7 mouse cellular contexts compared by ENCODE assay signal in genomic region chr5:122209591-122210368, GRCm38 (mm10). TPM values are rescaled to one million over a fixed set of nuclear protein-coding genes. Genes with fewer than 3 reads are reported as not detected.
A peak's percentile ranks its signal among the peaks of the same experiment; 100 is the strongest.
DNase-seq lines count a peak whose midpoint lies in the region; ATAC-seq and TF ChIP-seq lines count a peak whose summit lies in the region.

No protein-coding gene starts in this region.

- H3K4me2 ChIP-seq in intestine, postnatal 0 days (replicated peaks; ENCODE audit: low read depth): peak overlapping the region; percentile 56
- H3K4me2 ChIP-seq in neural tube, embryonic 14.5 days (ENCODE audit: low read depth, low read length): peak overlapping the region; percentile 36

- no peaks in the 10 kb centered on the region for H3K79me2 ChIP-seq in heart, adult 2 months (replicated peaks; ENCODE audit: control insufficient read depth, insufficient read depth, low read length)

- peak overlapping the region; percentile 29 for H3K4me3 ChIP-seq in heart, adult 2 months
- peak overlapping the region; percentile 30 for H3K4me3 ChIP-seq in intestine, postnatal 0 days (ENCODE audit: low read depth, low read length)
- H3K4me3 ChIP-seq in lung, adult 2 months (replicated peaks; ENCODE audit: extremely low read depth, low read depth, low read length): peak overlapping the region; percentile 33
- H3K4me3 ChIP-seq in neural tube, embryonic 14.5 days (ENCODE audit: low read depth, low read length): peak overlapping the region; percentile 5; the same call in 1 of the 2 replicates

- no peaks in the 10 kb centered on the region; the same call in 1 of the 2 replicates for H3K4me1 ChIP-seq in heart, adult 2 months (ENCODE audit: control insufficient read depth, insufficient read depth, low read length)
- no peaks in the 10 kb centered on the region for H3K4me1 ChIP-seq in intestine, postnatal 0 days (replicated peaks; ENCODE audit: control insufficient read depth, insufficient read depth, low read length)
- peaks cover 3% of the 10 kb centered on the region; the same call in 1 of the 2 replicates for H3K4me1 ChIP-seq in lung, adult 2 months (ENCODE audit: control insufficient read depth, insufficient read depth, low read length)
- H3K4me1 ChIP-seq in neural tube, embryonic 14.5 days (ENCODE audit: control insufficient read depth, insufficient read depth, low read length): peaks cover 5% of the 10 kb centered on the region; the same call in 1 of the 2 replicates

- WGBS in heart, adult 2 months: 11% methylated on average over 19 of the region's 21 CpGs
- 9% methylated on average over 21 of the region's 21 CpGs for WGBS in intestine, postnatal 0 days
- 10% methylated on average over 21 of the region's 21 CpGs for WGBS in lung, adult 2 months
- WGBS in neural tube, embryonic 14.5 days: 5% methylated on average over 17 of the region's 21 CpGs

- H3K9ac ChIP-seq in heart, adult 2 months (ENCODE audit: low read depth, low read length): peak overlapping the region; percentile 52
- peak overlapping the region; percentile 24; the same call in 1 of the 2 replicates for H3K9ac ChIP-seq in intestine, postnatal 0 days (ENCODE audit: low read depth, low read length)
- H3K9ac ChIP-seq in neural tube, embryonic 14.5 days (replicated peaks; ENCODE audit: low read depth, low read length): no peak overlapping the region

- TF ChIP-seq CTCF in heart, adult 2 months (IDR thresholded peaks at IDR 0.05): no peak
- peak; percentile 31; the same call in 1 of the 2 replicates for TF ChIP-seq CTCF in intestine, postnatal 0 days (IDR thresholded peaks at IDR 0.05; ENCODE audit: low read depth)
- no peak for TF ChIP-seq CTCF in lung, adult 2 months (IDR thresholded peaks at IDR 0.05; ENCODE audit: insufficient read depth, low read length)

- 0 out of 2 replicates have a peak, but pooled peaks have one; percentile 22 for ATAC-seq in intestine, postnatal 0 days
- no peak; the same call in 1 of the 2 replicates for ATAC-seq in neural tube, embryonic 14.5 days (ENCODE audit: low read depth)

- TF ChIP-seq EP300 in heart, adult 2 months (IDR thresholded peaks at IDR 0.05; ENCODE audit: insufficient read depth, low read depth, low read length): no peak

- intact Hi-C loops in heart, adult 2 months (cut with DNase I): no loop called here

- DNase-seq in T-cell, adult 2 months (ENCODE audit: low spot score): peak; percentile 81
- DNase-seq in embryo, embryonic 10.5 days (ENCODE audit: low spot score): peak; percentile 91
- peak; percentile 68 to 74 for DNase-seq in heart, adult 2 months
- DNase-seq in lung, adult 2 months: peak; percentile 34
- peak; percentile 78 for DNase-seq in thymus, postnatal 4 days

- no peaks in the 10 kb centered on the region for H3K36me3 ChIP-seq in heart, adult 2 months (ENCODE audit: control insufficient read depth, insufficient read depth, low read length)
- H3K36me3 ChIP-seq in intestine, postnatal 0 days (ENCODE audit: control insufficient read depth, insufficient read depth): no peaks in the 10 kb centered on the region
- no peaks in the 10 kb centered on the region for H3K36me3 ChIP-seq in neural tube, embryonic 14.5 days (ENCODE audit: control insufficient read depth, insufficient read depth, low read length)

- TF ChIP-seq POLR2A in heart, adult 2 months (IDR thresholded peaks at IDR 0.05; ENCODE audit: insufficient read depth, low read depth, low read length): no peak
- TF ChIP-seq POLR2A in lung, adult 2 months (IDR thresholded peaks at IDR 0.05; ENCODE audit: borderline replicate concordance, extremely low read depth, low read depth, low read length): peak; percentile 34; the same call in 1 of the 2 replicates

- H3K9me3 ChIP-seq in intestine, postnatal 0 days (ENCODE audit: control insufficient read depth): no peaks in the 10 kb centered on the region
- H3K9me3 ChIP-seq in neural tube, embryonic 14.5 days (ENCODE audit: control insufficient read depth, low read length): no peaks in the 10 kb centered on the region

- no peaks in the 10 kb centered on the region for H3K27me3 ChIP-seq in heart, adult 2 months (ENCODE audit: control insufficient read depth, insufficient read depth, low read length)
- no peaks in the 10 kb centered on the region; the same call in 1 of the 2 replicates for H3K27me3 ChIP-seq in intestine, postnatal 0 days (replicated peaks; ENCODE audit: control insufficient read depth, insufficient read depth, low read length)
- no peaks in the 10 kb centered on the region for H3K27me3 ChIP-seq in neural tube, embryonic 14.5 days (ENCODE audit: control insufficient read depth, insufficient read depth, low read length)

- H3K27ac ChIP-seq in heart, adult 2 months: peak overlapping the region; percentile 16; the same call in 1 of the 2 replicates
- no peak overlapping the region for H3K27ac ChIP-seq in intestine, postnatal 0 days (ENCODE audit: low read depth, low read length)
- no peak overlapping the region for H3K27ac ChIP-seq in neural tube, embryonic 14.5 days (ENCODE audit: low read depth, low read length)

RNA-seq across cellular contexts. Expression of gene Hvcn1, which starts 3.2 kb away (rescaled TPM):
- 1 to 10 TPM in 1 of 2 experiments, under 1 TPM in 1; 0.81 to 1.5 TPM for total RNA-seq in heart, adult 2 months (2021)
- 2.4 and 2.9 TPM in 2 replicates for polyA plus RNA-seq in heart, adult 2 months (2012; rRNA removed)
- 3.6 TPM in 2 replicates for polyA plus RNA-seq in intestine, postnatal 0 days (2015; fragmentation: Nextera tagmentation; extraction: Ambion mirVana)
- polyA plus RNA-seq in lung, adult 2 months (2012; rRNA removed): 19.6 and 21.9 TPM in 2 replicates
- 0.72 and 0.84 TPM in 2 replicates for polyA plus RNA-seq in neural tube, embryonic 14.5 days (2014; fragmentation: Nextera tagmentation; extraction: Ambion mirVana)

RNA-seq across cellular contexts. Expression of gene Ppp1cc, which starts 51.7 kb away (rescaled TPM):
- 100 to 1,000 TPM; 101 to 127 TPM for total RNA-seq in heart, adult 2 months (2021)
- polyA plus RNA-seq in heart, adult 2 months (2012; rRNA removed): 59.7 and 87.8 TPM in 2 replicates
- 138 and 144 TPM in 2 replicates for polyA plus RNA-seq in intestine, postnatal 0 days (2015; fragmentation: Nextera tagmentation; extraction: Ambion mirVana)
- polyA plus RNA-seq in lung, adult 2 months (2012; rRNA removed): 67.6 and 81.1 TPM in 2 replicates
- polyA plus RNA-seq in neural tube, embryonic 14.5 days (2014; fragmentation: Nextera tagmentation; extraction: Ambion mirVana): 198 and 202 TPM in 2 replicates

RNA-seq across cellular contexts. Expression of gene Tctn1, which starts 54.5 kb away (rescaled TPM):
- 1 to 10 TPM; 3.2 to 3.9 TPM for total RNA-seq in heart, adult 2 months (2021)
- polyA plus RNA-seq in heart, adult 2 months (2012; rRNA removed): 9.4 and 9.8 TPM in 2 replicates
- 1.6 and 1.9 TPM in 2 replicates for polyA plus RNA-seq in intestine, postnatal 0 days (2015; fragmentation: Nextera tagmentation; extraction: Ambion mirVana)
- polyA plus RNA-seq in lung, adult 2 months (2012; rRNA removed): 29.8 and 33.2 TPM in 2 replicates
- 5.5 and 7.1 TPM in 2 replicates for polyA plus RNA-seq in neural tube, embryonic 14.5 days (2014; fragmentation: Nextera tagmentation; extraction: Ambion mirVana)

Comparison
In these comparisons a context has a peak if more than half of its experiments do, and no peak if none do; other contexts are left out.
1. DNase-seq: peak in every context shown above with its lines; median percentile 91 in embryo, embryonic 10.5 days; 81 in T-cell, adult 2 months; 78 in thymus, postnatal 4 days; 71 in heart, adult 2 months; 34 in lung, adult 2 months.